Mouse (Mus musculus) kidney, postnatal 10 days (tissue): ENCODE measurements around the gene 1700015F17Rik.

Experiments
- DNase-seq: peaks from one replicate; pipeline ENCODE4 v3.0.0; 2021; ENCODE audit warnings: mixed read lengths

Gene 1700015F17Rik

DNA sequence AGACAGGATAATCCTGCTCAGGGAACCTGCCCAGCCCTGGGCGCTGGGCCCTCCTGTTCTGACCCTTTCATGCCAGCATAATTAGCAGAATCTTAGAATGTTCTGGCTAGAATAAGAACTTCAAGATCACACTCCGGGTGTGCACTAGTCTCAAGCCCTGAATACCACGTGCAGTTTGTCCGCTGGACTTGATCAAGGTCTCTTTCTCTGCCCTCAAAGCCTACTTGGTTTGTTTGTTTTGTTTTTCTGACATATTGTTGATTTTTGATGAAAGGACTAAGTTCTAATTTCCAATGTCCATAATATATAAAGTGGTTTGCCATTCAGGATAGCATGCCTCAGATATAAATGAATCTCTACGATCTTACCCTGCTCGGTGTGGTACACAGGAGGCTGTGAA lies at the start of gene 1700015F17Rik:
TSS of gene 1700015F17Rik (minus strand) at position 101 of the 400 bp plus-strand sequence.
- DNase-seq, result no peak

DNA sequence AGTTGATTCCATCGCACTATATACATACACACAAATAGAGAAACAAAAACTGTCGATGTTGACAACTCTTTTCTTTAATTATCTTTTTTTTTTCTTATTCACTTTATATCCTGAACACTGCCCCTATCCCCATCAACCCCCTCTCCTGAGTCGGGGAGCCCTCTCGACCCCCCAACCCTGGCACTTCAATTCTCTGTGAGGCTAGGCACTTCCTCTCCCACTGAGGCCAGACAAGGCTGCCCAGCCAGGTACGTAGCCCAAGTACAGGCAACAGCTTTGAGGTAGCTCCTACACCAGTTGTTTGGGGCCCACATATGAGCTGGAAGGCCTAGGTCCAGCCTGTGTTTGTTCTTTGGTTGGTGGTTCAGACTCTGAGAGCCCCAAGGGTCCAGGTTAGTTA lies 36.5 kb upstream of the 1700015F17Rik start:
- no peak for DNase-seq

DNA sequence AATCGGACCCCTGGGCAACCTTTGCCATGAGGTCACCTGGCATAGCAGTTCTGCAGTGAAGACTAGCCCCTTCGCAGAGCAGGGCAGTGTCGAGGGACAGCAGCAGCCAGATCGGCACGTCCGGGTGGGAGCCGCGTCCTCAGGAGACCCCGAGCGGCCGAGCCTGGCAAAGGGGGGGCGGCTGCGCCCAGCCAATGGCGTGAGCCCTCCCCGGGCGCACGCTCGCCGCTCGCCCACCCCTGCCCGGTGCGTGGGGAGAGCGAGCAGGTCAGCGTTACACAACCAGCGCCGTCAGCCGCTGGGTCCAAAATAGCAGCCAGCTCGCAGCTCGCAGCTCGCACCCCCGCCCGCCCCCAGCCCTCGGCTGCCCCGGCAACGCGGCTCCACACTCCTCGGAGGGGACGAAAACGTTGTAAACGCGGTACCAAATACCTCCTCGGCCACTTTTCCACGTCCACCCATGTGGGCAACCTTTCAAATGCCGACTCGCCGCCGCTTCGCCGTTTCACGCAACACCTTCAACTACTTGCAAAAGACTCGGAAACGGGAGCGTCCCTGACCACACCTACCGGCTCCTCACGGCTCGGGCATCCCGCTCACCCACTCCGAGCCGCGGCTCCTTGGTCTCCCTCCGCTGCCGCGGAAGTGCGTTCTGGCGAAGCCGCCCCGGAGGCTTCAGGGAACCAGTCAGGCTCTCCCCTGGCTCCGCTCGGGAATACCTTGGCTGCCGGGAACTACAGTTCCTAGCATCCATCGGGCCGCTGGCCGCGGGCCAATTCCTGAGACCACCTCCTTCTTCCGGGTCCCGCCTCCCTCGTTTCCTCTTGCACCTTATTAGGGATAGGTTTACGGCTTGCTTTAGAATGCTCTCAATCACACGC lies 35.5 kb upstream of the 1700015F17Rik start, which contains the start of gene Cldn12:
TSS of gene Cldn12 (minus strand) at position 763 of the 881 bp plus-strand sequence.
- DNase-seq, result peak; percentile 99

- no peak for DNase-seq
Observed at GRCm38 (mm10) chr5:5511401-5511800, 32.5 kb upstream of the 1700015F17Rik start.

- DNase-seq, result no peak
Observed at GRCm38 (mm10) chr5:5510989-5511388, 32.0 kb upstream of the 1700015F17Rik start.

- peak; percentile 39 for DNase-seq
Observed at GRCm38 (mm10) chr5:5510304-5510887, 31.5 kb upstream of the 1700015F17Rik start.

- DNase-seq, result no peak
Observed at GRCm38 (mm10) chr5:5508231-5508630, 29.3 kb upstream of the 1700015F17Rik start.

GRCm38 (mm10) chr5:5507701-5508225 lies 28.8 kb upstream of the 1700015F17Rik start:
- peak; percentile 83 for DNase-seq

DNA sequence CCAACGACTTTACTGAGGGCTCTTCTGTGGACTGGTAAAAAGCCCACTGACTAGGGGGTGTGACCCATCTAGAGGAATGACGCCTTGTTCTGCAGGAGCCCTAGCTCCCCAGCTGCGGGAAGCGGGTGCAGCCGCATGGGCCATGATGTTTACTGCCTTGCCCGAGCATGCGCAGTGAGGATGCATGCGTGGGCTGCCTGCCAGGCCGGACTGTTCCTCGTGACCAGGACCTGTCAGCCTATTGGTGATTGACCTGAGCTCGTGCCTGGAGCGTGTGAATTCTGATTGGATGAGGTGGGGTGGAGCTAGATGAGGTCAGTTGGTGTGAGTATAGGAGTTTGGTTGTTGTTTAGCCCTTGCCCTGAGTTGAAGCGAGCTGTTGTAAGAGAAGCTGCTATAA lies 25.5 kb upstream of the 1700015F17Rik start:
- no peak for DNase-seq

DNA sequence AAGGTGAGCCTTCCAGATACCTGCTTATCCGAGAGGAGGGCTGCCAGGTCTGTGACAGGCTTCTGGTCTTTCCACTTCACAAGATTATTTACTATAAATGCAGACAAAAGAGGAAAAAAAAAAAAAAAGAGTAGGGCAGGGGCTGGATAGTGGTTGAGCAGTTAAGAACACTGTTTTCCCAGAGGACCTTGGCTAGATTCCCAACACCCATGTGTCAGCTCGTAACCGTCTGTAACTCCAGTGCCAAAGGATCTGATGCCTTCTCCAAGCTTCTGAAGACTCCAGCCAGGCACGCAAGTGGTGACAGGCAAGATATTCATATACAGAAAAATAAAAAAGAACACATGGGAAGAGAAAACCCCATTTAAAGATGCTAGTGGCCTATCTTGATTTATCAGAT lies 24.4 kb upstream of the 1700015F17Rik start:
- DNase-seq, result no peak

- no peak for DNase-seq
Observed at GRCm38 (mm10) chr5:5501583-5501982, 22.6 kb upstream of the 1700015F17Rik start.

GRCm38 (mm10) chr5:5496393-5496792 lies 17.4 kb upstream of the 1700015F17Rik start:
- DNase-seq, result no peak

DNA sequence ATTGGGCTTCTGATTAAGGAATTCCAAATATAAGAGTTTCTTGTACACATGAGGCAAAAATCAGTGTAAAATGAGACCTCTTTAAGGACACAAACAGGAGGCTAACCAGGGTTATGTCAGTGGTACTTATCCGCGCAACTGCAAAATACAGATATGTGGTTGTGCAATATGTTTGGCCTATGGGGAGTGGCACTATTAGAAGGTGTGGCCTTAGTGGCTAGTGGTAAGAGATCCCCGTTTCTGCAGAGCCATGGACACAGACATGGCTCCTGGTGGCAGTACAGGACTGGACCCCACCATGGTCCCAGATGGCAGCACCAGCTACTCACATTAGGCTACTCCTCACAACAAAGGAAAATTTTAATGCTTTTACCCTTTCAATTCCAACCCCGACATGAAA lies 16.1 kb upstream of the 1700015F17Rik start:
- DNase-seq, result no peak

GRCm38 (mm10) chr5:5494269-5495005 lies 15.5 kb upstream of the 1700015F17Rik start:
- DNase-seq, result peak; percentile 25

DNA sequence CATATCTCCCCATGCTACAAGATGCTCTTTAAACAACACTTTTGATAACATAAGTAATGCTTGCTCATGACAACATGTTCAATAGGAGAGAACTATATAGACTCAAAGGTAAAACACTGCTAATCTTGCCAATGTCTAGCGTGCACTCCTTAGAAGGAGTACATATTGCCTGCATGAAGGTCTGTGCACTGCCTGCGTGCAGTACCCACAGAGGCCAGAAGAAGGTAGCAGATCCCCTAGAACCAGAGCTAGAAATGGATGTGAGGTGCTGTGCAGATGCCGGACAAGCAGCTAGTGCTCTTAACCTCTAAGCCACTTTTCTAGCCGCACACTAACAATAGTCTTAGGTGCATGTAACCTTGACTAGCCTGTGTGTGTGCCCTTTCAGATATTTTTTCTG lies 13.2 kb upstream of the 1700015F17Rik start:
- no peak for DNase-seq

- DNase-seq, result no peak
Observed at GRCm38 (mm10) chr5:5486071-5486470, 7.1 kb upstream of the 1700015F17Rik start.

- DNase-seq, result no peak
Observed at GRCm38 (mm10) chr5:5483254-5483858, 4.4 kb upstream of the 1700015F17Rik start.

DNA sequence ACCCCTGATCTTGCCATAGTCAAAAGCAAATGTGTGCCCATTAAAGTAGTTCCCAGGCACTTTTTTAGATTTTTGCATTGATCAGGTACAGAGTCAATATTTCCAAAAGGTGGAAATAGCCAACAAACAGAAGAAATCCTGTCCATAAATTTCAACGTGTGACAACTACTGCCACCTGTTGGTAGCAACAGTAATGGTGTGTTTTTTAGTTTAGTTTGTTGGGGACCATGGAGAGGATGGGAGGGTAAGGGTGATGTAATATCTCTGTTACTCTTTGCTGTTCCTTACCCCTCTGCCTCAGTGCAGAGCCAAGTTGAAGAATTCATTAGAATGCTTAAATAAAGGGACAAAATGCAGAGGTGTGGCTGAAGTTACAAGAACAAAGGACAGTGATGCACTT lies 2.7 kb upstream of the 1700015F17Rik start:
- no peak for DNase-seq

GRCm38 (mm10) chr5:5476133-5476532 lies 2.8 kb downstream of the 1700015F17Rik start:
- no peak for DNase-seq

GRCm38 (mm10) chr5:5465256-5465655 lies 13.7 kb downstream of the 1700015F17Rik start:
- no peak for DNase-seq

GRCm38 (mm10) chr5:5431746-5432438 lies 47.1 kb downstream of the 1700015F17Rik start:
- no peak for DNase-seq

DNA sequence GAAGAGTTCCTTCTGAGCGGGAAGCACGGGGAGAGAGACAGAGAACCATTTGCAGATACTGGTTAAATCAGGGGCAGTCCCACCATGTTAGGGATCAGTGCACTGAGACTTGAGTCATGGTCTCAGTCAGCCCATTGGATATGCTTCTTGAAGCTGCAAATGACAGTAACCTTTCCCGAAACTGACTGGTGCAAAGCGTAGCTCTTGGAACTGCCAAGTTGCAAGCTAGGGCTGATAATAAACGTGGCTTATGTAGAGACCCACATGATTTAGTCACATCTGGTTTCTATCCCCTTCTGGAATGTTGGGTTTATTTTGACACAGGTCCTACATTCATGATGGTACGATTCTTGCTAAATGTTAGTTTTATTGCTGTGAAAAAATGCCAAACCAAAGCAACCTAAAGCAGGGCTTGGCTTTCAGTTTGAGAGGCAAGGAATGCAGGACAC lies 55.2 kb downstream of the 1700015F17Rik start:
- DNase-seq, result no peak
